Comparison of ENCODE assay signal across 8 mouse cellular contexts in the genomic region with DNA sequence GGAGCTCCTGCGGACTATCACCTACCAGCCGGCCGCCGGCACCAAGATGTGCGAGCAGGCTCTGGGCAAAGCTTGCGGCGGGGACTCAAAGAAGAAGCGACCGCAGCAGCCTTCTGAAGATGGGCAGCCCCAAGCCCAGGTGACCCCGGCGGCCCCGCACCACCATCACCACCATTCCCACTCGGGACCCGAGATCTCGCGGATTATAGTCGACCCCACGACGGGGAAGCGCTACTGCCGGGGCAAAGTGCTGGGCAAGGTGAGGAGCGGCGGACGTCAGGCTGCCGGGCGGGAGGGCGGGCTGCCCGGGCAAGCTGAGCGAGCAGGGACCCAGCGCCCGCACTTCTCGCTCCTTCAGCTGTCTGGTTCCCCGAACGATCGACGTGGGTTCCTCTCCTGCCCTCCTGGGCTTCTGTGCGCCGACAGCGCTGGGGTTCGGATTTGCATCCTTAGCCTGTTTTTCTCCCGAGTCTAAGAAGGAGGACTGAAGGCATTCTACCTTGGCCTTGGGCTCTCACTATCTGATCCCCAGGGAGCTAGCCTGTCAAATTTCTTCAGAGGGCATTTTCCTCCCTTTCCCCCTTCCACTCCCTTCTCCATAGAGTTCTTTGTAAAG. TPM values are rescaled to one million over a fixed set of nuclear protein-coding genes. Genes with fewer than 3 reads are reported as not detected.
DNase-seq lines count a peak whose midpoint lies in the region; ATAC-seq and TF ChIP-seq lines count a peak whose summit lies in the region.

No protein-coding gene starts in this region.

- H3ac ChIP-seq in C2C12 (ENCODE audit: control insufficient read depth, insufficient read length, low read depth) = peak overlapping the region; percentile 92

- ATAC-seq in embryonic facial prominence, embryonic 11.5 days (replicated peaks; ENCODE audit: insufficient number of reproducible peaks, low FRiP score, low TSS enrichment, low read depth) = peak; percentile 8; the same call in 1 of the 2 replicates
- ATAC-seq in hindbrain, embryonic 13.5 days (ENCODE audit: low FRiP score) = peak; percentile 36
- ATAC-seq in megakaryocyte, adult 5-6 weeks (ENCODE audit: poor library complexity, severe bottlenecking) = peak; percentile 20
- ATAC-seq in megakaryocyte progenitor cell, adult 5-6 weeks (replicated peaks; ENCODE audit: poor library complexity) = no peak

- H3K4me2 ChIP-seq in embryonic facial prominence, embryonic 11.5 days (ENCODE audit: low read depth, low read length) = peak overlapping the region; percentile 99
- peak overlapping the region; percentile 96 for H3K4me2 ChIP-seq in hindbrain, embryonic 13.5 days

- H3K9ac ChIP-seq in embryonic facial prominence, embryonic 11.5 days (replicated peaks; ENCODE audit: low read length) = peak overlapping the region; percentile 67
- peak overlapping the region; percentile 97 for H3K9ac ChIP-seq in hindbrain, embryonic 13.5 days

- peak overlapping the region; percentile 62 for H3K4me3 ChIP-seq in cerebellum, adult 2 months (replicated peaks; ENCODE audit: insufficient read depth, low read depth, low read length)
- peak overlapping the region; percentile 82 for H3K4me3 ChIP-seq in C2C12 (ENCODE audit: insufficient read depth, poor library complexity, severe bottlenecking)
- H3K4me3 ChIP-seq in embryonic facial prominence, embryonic 11.5 days (ENCODE audit: low read depth, low read length) = peak overlapping the region; percentile 70
- peak overlapping the region; percentile 76 for H3K4me3 ChIP-seq in hindbrain, embryonic 13.5 days

- WGBS in cerebellum, adult 2 months = 1% methylated on average over 41 of the region's 41 CpGs
- WGBS in embryonic facial prominence, embryonic 11.5 days = under 1% methylated on average over 34 of the region's 41 CpGs
- WGBS in hindbrain, embryonic 13.5 days = under 1% methylated on average over 39 of the region's 41 CpGs

- peak in 1 of 2 experiments; percentile 36 for DNase-seq in cerebellum, adult 2 months
- DNase-seq in cerebellum, adult 8-10 months = no peak
- DNase-seq in embryonic facial prominence, embryonic 11.5 days (ENCODE audit: low spot score) = peak; percentile 44
- no peak for DNase-seq in cerebellum, postnatal 4 days (ENCODE audit: low spot score in 2 of 2)

- H3K27me3 ChIP-seq in cerebellum, adult 2 months (ENCODE audit: control insufficient read depth, insufficient read depth, low read length) = no peaks in the 10 kb centered on the region
- no peaks in the 10 kb centered on the region for H3K27me3 ChIP-seq in C2C12 (ENCODE audit: control insufficient read depth, insufficient read depth, insufficient read length)
- H3K27me3 ChIP-seq in embryonic facial prominence, embryonic 11.5 days (ENCODE audit: control insufficient read depth, insufficient read depth, low read length) = no peaks in the 10 kb centered on the region
- H3K27me3 ChIP-seq in hindbrain, embryonic 13.5 days = no peaks in the 10 kb centered on the region

- peaks cover 44% of the 10 kb centered on the region for H3K36me3 ChIP-seq in C2C12 (ENCODE audit: control insufficient read depth, insufficient read depth)
- H3K36me3 ChIP-seq in embryonic facial prominence, embryonic 11.5 days (replicated peaks; ENCODE audit: control insufficient read depth, insufficient read depth, low read depth, low read length) = peaks cover 18% of the 10 kb centered on the region
- peaks cover 29% of the 10 kb centered on the region for H3K36me3 ChIP-seq in hindbrain, embryonic 13.5 days

- peaks cover 56% of the 10 kb centered on the region for H3K79me2 ChIP-seq in C2C12 (ENCODE audit: control insufficient read depth, insufficient read depth)

- H3K27ac ChIP-seq in cerebellum, adult 2 months (ENCODE audit: insufficient read depth, low read length) = peak overlapping the region; percentile 27
- H3K27ac ChIP-seq in embryonic facial prominence, embryonic 11.5 days (replicated peaks; ENCODE audit: low read depth, low read length) = peak overlapping the region; percentile 59
- peak overlapping the region; percentile 93 for H3K27ac ChIP-seq in hindbrain, embryonic 13.5 days

- H3K4me1 ChIP-seq in cerebellum, adult 2 months (ENCODE audit: control insufficient read depth, insufficient read depth, low read length) = 0 out of 2 replicates have a peak, but pooled peaks cover 2% of the 10 kb centered on the region
- H3K4me1 ChIP-seq in embryonic facial prominence, embryonic 11.5 days (ENCODE audit: control insufficient read depth, insufficient read depth, low read length) = no peaks in the 10 kb centered on the region
- H3K4me1 ChIP-seq in hindbrain, embryonic 13.5 days (replicated peaks) = peaks cover 25% of the 10 kb centered on the region

- TF ChIP-seq POLR2A in cerebellum, adult 2 months (IDR thresholded peaks at IDR 0.05; ENCODE audit: borderline replicate concordance, insufficient read depth, low read length) = no peak

- H3K9me3 ChIP-seq in embryonic facial prominence, embryonic 11.5 days (replicated peaks; ENCODE audit: control insufficient read depth, low read length) = no peaks in the 10 kb centered on the region
- no peaks in the 10 kb centered on the region for H3K9me3 ChIP-seq in hindbrain, embryonic 13.5 days

- H3K79me3 ChIP-seq in C2C12 (ENCODE audit: low read depth) = peaks cover 41% of the 10 kb centered on the region

- TF ChIP-seq CTCF in cerebellum, adult 2 months (IDR thresholded peaks at IDR 0.05; ENCODE audit: borderline replicate concordance, insufficient read depth, low read depth, low read length) = no peak
- TF ChIP-seq CTCF in C2C12 (IDR thresholded peaks at IDR 0.05; ENCODE audit: control insufficient read depth, insufficient read depth, insufficient read length) = no peak

TF ChIP-seq in C2C12, 6 proteins besides CTCF, POLR2A, EP300 and RAD21:
- no peak for TF ChIP-seq FOSL1 (IDR thresholded peaks at IDR 0.05; ENCODE audit: insufficient read depth, low read length, poor library complexity, severe bottlenecking)
- no peak for TF ChIP-seq CEBPB (IDR thresholded peaks at IDR 0.05; ENCODE audit: low read depth)
- TF ChIP-seq MAX (IDR thresholded peaks at IDR 0.05) = no peak
- no peak for TF ChIP-seq MYOG (IDR thresholded peaks at IDR 0.05; ENCODE audit: control insufficient read depth, extremely low read depth, insufficient read length)
- no peak for TF ChIP-seq USF1 (IDR thresholded peaks at IDR 0.05; ENCODE audit: low read depth)
- TF ChIP-seq MYOD1 (IDR thresholded peaks at IDR 0.05; ENCODE audit: control insufficient read depth, insufficient read length, low read depth) = no peak

RNA-seq across cellular contexts. Expression of a gene that starts 0.4 kb away (rescaled TPM):
- 15.6 and 16.6 TPM in 2 replicates for polyA plus RNA-seq in cerebellum, adult 2 months (2012; rRNA removed)
- polyA plus RNA-seq in C2C12 (2012; fragmentation: generic; extraction: Trizol) = 48.8 TPM
- 152 and 155 TPM in 2 replicates for polyA plus RNA-seq in embryonic facial prominence, embryonic 11.5 days (2014; fragmentation: Nextera tagmentation; extraction: Ambion mirVana)
- polyA plus RNA-seq in hindbrain, embryonic 13.5 days (2015; fragmentation: Nextera tagmentation; extraction: Ambion mirVana) = 121 and 139 TPM in 2 replicates
- 2.3 and 3.5 TPM in 2 replicates for total RNA-seq in megakaryocyte, adult 5-6 weeks (2015)
- 6.0 and 6.1 TPM in 2 replicates for total RNA-seq in megakaryocyte, adult 5-6 weeks (2017)
- total RNA-seq in megakaryocyte progenitor cell, adult 5-6 weeks (2015) = 0.61 and 0.77 TPM in 2 replicates
- 2.0 and 2.9 TPM in 2 replicates for total RNA-seq in megakaryocyte progenitor cell, adult 5-6 weeks (2017)

RNA-seq across cellular contexts. Expression of a gene that starts 38.3 kb away (rescaled TPM):
- not detected in 2 replicates for polyA plus RNA-seq in cerebellum, adult 2 months (2012; rRNA removed)
- polyA plus RNA-seq in C2C12 (2012; fragmentation: generic; extraction: Trizol) = not detected
- polyA plus RNA-seq in embryonic facial prominence, embryonic 11.5 days (2014; fragmentation: Nextera tagmentation; extraction: Ambion mirVana) = 0.36 and 0.40 TPM in 2 replicates
- polyA plus RNA-seq in hindbrain, embryonic 13.5 days (2015; fragmentation: Nextera tagmentation; extraction: Ambion mirVana) = 0.13 TPM in 1 of 2 replicates, not detected in the other
- 285 and 298 TPM in 2 replicates for total RNA-seq in megakaryocyte, adult 5-6 weeks (2015)
- 47.4 and 48.4 TPM in 2 replicates for total RNA-seq in megakaryocyte, adult 5-6 weeks (2017)
- total RNA-seq in megakaryocyte progenitor cell, adult 5-6 weeks (2015) = 40.7 and 56.1 TPM in 2 replicates
- 7.6 and 9.2 TPM in 2 replicates for total RNA-seq in megakaryocyte progenitor cell, adult 5-6 weeks (2017)

Comparison
In these comparisons a context has a peak if more than half of its experiments do, and no peak if none do; other contexts are left out.
1. H3K27ac ChIP-seq: peak in every context shown above with its lines; median percentile 93 in hindbrain, embryonic 13.5 days; 59 in embryonic facial prominence, embryonic 11.5 days; 27 in cerebellum, adult 2 months.